In the genomic region with DNA sequence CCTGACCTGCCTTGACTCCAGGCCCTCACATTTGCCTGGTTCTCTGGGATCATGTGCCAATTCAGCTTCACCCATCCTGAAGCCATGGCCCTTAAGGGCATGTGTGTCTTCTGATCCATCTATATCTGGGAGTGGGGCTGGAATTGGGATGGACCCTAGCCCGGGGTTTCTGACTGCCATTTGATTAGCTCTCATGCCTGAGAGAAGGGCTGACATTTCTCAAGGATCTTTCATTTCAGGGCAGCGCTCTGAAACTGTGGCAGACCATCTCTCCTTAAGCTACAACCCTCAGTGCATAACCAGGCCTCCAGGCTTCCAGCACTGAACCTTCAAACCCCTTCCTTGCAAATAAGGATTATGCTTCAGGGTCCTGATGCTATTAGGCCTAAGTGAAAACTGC, we compare ENCODE assay signal across 21 mouse cellular contexts.
DNase-seq lines count a peak whose midpoint lies in the region; ATAC-seq and TF ChIP-seq lines count a peak whose summit lies in the region.
"Had no signal": no experiment of that assay in that cellular context is flagged by ENCODE, and none has a peak within 500 bp of the region (broad histone marks: within the 10 kb centered on the region; RNA-seq: fewer than 3 reads in every experiment).

No protein-coding gene starts in this region.

- H3K27me3 ChIP-seq in heart, embryonic 11.5 days (ENCODE audit: control insufficient read depth, insufficient read depth, low read length): no peaks in the 10 kb centered on the region
- H3K27me3 ChIP-seq in heart, embryonic 10.5 days (ENCODE audit: insufficient read depth, poor library complexity, severe bottlenecking): no peaks in the 10 kb centered on the region
- H3K27me3 ChIP-seq: CH12.LX, Patski had no signal

- no peak overlapping the region for H3K4me2 ChIP-seq in heart, embryonic 11.5 days

- no peak for TF ChIP-seq CTCF in layer of hippocampus, adult 2 months (conservative IDR thresholded peaks at IDR 0.05)

- intact Hi-C loops in heart, postnatal 36 days (cut with DNase I): no loop called here

- no peaks in the 10 kb centered on the region for H3K9me3 ChIP-seq in heart, embryonic 11.5 days (replicated peaks; ENCODE audit: control insufficient read depth, low read length)
- no peaks in the 10 kb centered on the region for H3K9me3 ChIP-seq in heart, embryonic 10.5 days
- H3K9me3 ChIP-seq: G1E had no signal

- no peaks in the 10 kb centered on the region for H3K36me3 ChIP-seq in heart, embryonic 11.5 days (ENCODE audit: control insufficient read depth, insufficient read depth, low read length)
- no peaks in the 10 kb centered on the region for H3K36me3 ChIP-seq in heart, embryonic 10.5 days
- H3K36me3 ChIP-seq: G1E had no signal

- WGBS in heart, embryonic 11.5 days (ENCODE audit: insufficient replicate concordance): 80% methylated on average over 2 of the region's 2 CpGs
- 78% methylated on average over 2 of the region's 2 CpGs for WGBS in heart, embryonic 10.5 days

- peak; percentile 56 for DNase-seq in heart, adult 11 months
- peak; percentile 52 for DNase-seq in heart, embryonic 10.5 days (ENCODE audit: low spot score)
- no peak for DNase-seq in heart, postnatal 36 days
- no peak for DNase-seq in layer of hippocampus, adult 2 months (ENCODE audit: low spot score in 2 of 2)
- no peak for DNase-seq in layer of hippocampus, adult 9-11 months
- DNase-seq: adrenal gland, adult 2 months; adrenal gland, adult 8-10 months; adrenal gland, postnatal 10 days; adrenal gland, postnatal 14 days; adrenal gland, postnatal 25 days; adrenal gland, postnatal 36 days; B cell, adult 2 months; cerebellum, adult 11 months; cerebellum, adult 11-12 months; cerebellum, adult 18-20 months had no signal

- H3K4me1 ChIP-seq in heart, embryonic 11.5 days (ENCODE audit: control insufficient read depth, insufficient read depth, low read length): peaks cover 4% of the 10 kb centered on the region
- H3K4me1 ChIP-seq in heart, embryonic 10.5 days: peaks cover 13% of the 10 kb centered on the region

- no peak for ATAC-seq in heart, embryonic 11.5 days (replicated peaks; ENCODE audit: insufficient number of reproducible peaks, low FRiP score, low TSS enrichment)
- ATAC-seq: activated CD4-positive, CD25-positive, alpha-beta regulatory T cell, adult 4 months; CD4-positive, CD25-positive, alpha-beta regulatory T cell, adult 4 months; Patski had no signal

- H3K4me3 ChIP-seq in heart, embryonic 11.5 days (ENCODE audit: low read depth, low read length): no peak overlapping the region
- H3K4me3 ChIP-seq in heart, embryonic 10.5 days: no peak overlapping the region
- H3K4me3 ChIP-seq in layer of hippocampus, adult 2 months: no peak overlapping the region

- H3K9ac ChIP-seq in heart, embryonic 11.5 days (ENCODE audit: low read depth, low read length): no peak overlapping the region

- H3K27ac ChIP-seq in heart, embryonic 11.5 days (ENCODE audit: low read depth, low read length): no peak overlapping the region
- no peak overlapping the region for H3K27ac ChIP-seq in heart, embryonic 10.5 days
- peak overlapping the region; percentile 78 for H3K27ac ChIP-seq in layer of hippocampus, adult 2 months

Comparison
In these comparisons a context has a peak if more than half of its experiments do, and no peak if none do; other contexts are left out.
1. DNase-seq: peak in heart, adult 11 months (single experiment) and heart, embryonic 10.5 days (single experiment); none in heart, postnatal 36 days (0 of 2), layer of hippocampus, adult 2 months (0 of 2) and layer of hippocampus, adult 9-11 months (single experiment).